In the genomic region with DNA sequence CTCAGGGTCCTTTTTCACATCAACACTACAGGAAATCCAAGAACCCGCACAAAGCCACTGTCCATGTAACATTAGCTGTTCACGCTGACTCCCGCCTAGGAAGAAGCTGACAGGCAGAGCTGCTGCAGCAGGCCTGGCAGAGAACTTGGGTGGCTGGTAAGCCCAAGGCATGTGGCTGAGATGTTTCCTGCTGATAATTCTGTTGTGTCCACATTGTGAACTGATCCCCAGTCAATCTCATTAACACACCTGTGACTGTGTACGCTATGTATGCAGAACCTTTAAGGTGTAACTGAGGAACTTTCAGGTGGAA, we compare ENCODE assay signal across 20 mouse cellular contexts.
A peak's percentile ranks its signal among the peaks of the same experiment; 100 is the strongest.
DNase-seq lines count a peak whose midpoint lies in the region; ATAC-seq and TF ChIP-seq lines count a peak whose summit lies in the region.
"Had no signal": no experiment of that assay in that cellular context is flagged by ENCODE, and none has a peak within 500 bp of the region (broad histone marks: within the 10 kb centered on the region; RNA-seq: fewer than 3 reads in every experiment).

No protein-coding gene starts in this region.

- H3K9ac ChIP-seq in kidney, embryonic 16.5 days (replicated peaks; ENCODE audit: low read length): no peak overlapping the region
- H3K9ac ChIP-seq in neural tube, embryonic 15.5 days (replicated peaks): no peak overlapping the region
- H3K9ac ChIP-seq: embryonic facial prominence, embryonic 15.5 days; limb, embryonic 15.5 days; lung, embryonic 15.5 days had no signal

- H3K27me3 ChIP-seq in kidney, embryonic 16.5 days (ENCODE audit: insufficient read depth, low read length): no peaks in the 10 kb centered on the region
- H3K27me3 ChIP-seq in neural tube, embryonic 15.5 days (replicated peaks): no peaks in the 10 kb centered on the region
- H3K27me3 ChIP-seq: embryonic facial prominence, embryonic 15.5 days; limb, embryonic 15.5 days; lung, embryonic 15.5 days had no signal

- H3K36me3 ChIP-seq in kidney, embryonic 16.5 days (ENCODE audit: insufficient read depth, low read length): no peaks in the 10 kb centered on the region
- H3K36me3 ChIP-seq in neural tube, embryonic 15.5 days: 0 out of 2 replicates have a peak, but pooled peaks cover 2% of the 10 kb centered on the region
- H3K36me3 ChIP-seq: embryonic facial prominence, embryonic 15.5 days had no signal

- H3K4me2 ChIP-seq in kidney, embryonic 16.5 days (replicated peaks; ENCODE audit: low read depth, low read length): no peak overlapping the region
- no peak overlapping the region for H3K4me2 ChIP-seq in neural tube, embryonic 15.5 days
- H3K4me2 ChIP-seq: embryonic facial prominence, embryonic 15.5 days; heart, embryonic 11.5 days; limb, embryonic 15.5 days; lung, embryonic 15.5 days had no signal

- TF ChIP-seq CTCF in gastrocnemius, adult 2 months (IDR thresholded peaks at IDR 0.05): no peak

- DNase-seq in gastrocnemius, adult 2 months: peak; percentile 63
- DNase-seq in gastrocnemius, adult 18-20 months (ENCODE audit: low spot score): no peak
- no peak for DNase-seq in kidney, adult 8-10 months
- DNase-seq in 416B (ENCODE audit: low read depth): peak; percentile 96
- DNase-seq in cerebellum, postnatal 4 days (ENCODE audit: low spot score in 2 of 2): no peak
- DNase-seq: adrenal gland, postnatal 14 days; cerebellum, adult 18-20 months; cerebellum, postnatal 36 days; gastrocnemius, postnatal 14 days; kidney, adult 18-20 months; midbrain, embryonic 14.5 days had no signal

- peak overlapping the region; percentile 74 for H3K27ac ChIP-seq in gastrocnemius, adult 2 months
- H3K27ac ChIP-seq in kidney, embryonic 16.5 days (ENCODE audit: low read length): peak overlapping the region; percentile 76; the same call in 1 of the 2 replicates
- H3K27ac ChIP-seq in neural tube, embryonic 15.5 days (replicated peaks): no peak overlapping the region
- H3K27ac ChIP-seq: embryonic facial prominence, embryonic 15.5 days; forebrain, embryonic 10.5 days; limb, embryonic 15.5 days; lung, embryonic 15.5 days had no signal

- H3K9me3 ChIP-seq in kidney, embryonic 16.5 days (ENCODE audit: low read length): no peaks in the 10 kb centered on the region
- no peaks in the 10 kb centered on the region for H3K9me3 ChIP-seq in neural tube, embryonic 15.5 days (replicated peaks)
- H3K9me3 ChIP-seq: embryonic facial prominence, embryonic 15.5 days; forebrain, embryonic 10.5 days; hindbrain, embryonic 10.5 days; limb, embryonic 15.5 days; lung, embryonic 15.5 days had no signal

- 0 out of 2 replicates have a peak, but pooled peaks have one; percentile 1 for ATAC-seq in kidney, embryonic 16.5 days (ENCODE audit: low FRiP score, low TSS enrichment)
- ATAC-seq in hematopoietic stem cell, adult 5-6 weeks (replicated peaks in 1 of 2; ENCODE audit: insufficient read depth in 1 of 2, low FRiP score in 2 of 2, low TSS enrichment in 1 of 2, low read depth in 1 of 2, poor library complexity in 2 of 2, severe bottlenecking in 2 of 2): peak; percentile 60 to 61
- ATAC-seq in neural tube, embryonic 15.5 days (ENCODE audit: low FRiP score): no peak

- H3K4me3 ChIP-seq in gastrocnemius, adult 2 months: no peak overlapping the region
- no peak overlapping the region for H3K4me3 ChIP-seq in kidney, embryonic 16.5 days (ENCODE audit: low read length)
- H3K4me3 ChIP-seq in neural tube, embryonic 15.5 days (replicated peaks): no peak overlapping the region
- H3K4me3 ChIP-seq: embryonic facial prominence, embryonic 15.5 days; forebrain, embryonic 10.5 days; hindbrain, embryonic 10.5 days; limb, embryonic 15.5 days; lung, embryonic 15.5 days had no signal

- intact Hi-C loops in gastrocnemius, adult 2 months (cut with DNase I): no loop called here

- H3K4me1 ChIP-seq in kidney, embryonic 16.5 days (ENCODE audit: insufficient read depth, low read length): peaks cover 38% of the 10 kb centered on the region
- peaks cover 6% of the 10 kb centered on the region; the same call in 1 of the 2 replicates for H3K4me1 ChIP-seq in neural tube, embryonic 15.5 days
- H3K4me1 ChIP-seq: lung, embryonic 15.5 days had no signal

- 48% methylated on average over 4 of the region's 4 CpGs for whole genome bisulfite sequencing in kidney, embryonic 16.5 days
- 75% methylated on average over 4 of the region's 4 CpGs for WGBS in neural tube, embryonic 15.5 days

Comparison
In these comparisons a context has a peak if more than half of its experiments do, and no peak if none do; other contexts are left out.
1. DNase-seq: peak in gastrocnemius, adult 2 months (single experiment) and 416B (single experiment); none in gastrocnemius, adult 18-20 months (single experiment), kidney, adult 8-10 months (0 of 2) and cerebellum, postnatal 4 days (0 of 2).